Mouse (Mus musculus): Measurements from ENCODE around the gene Gm9936. TPM values are rescaled to one million over a fixed set of nuclear protein-coding genes. Genes with fewer than 3 reads are reported as not detected.
"Not testable (repeated sequence)": the region's sequence is repeated elsewhere in the genome, so short reads cannot be mapped to it uniquely, and the experiment has no call there.

Gene Gm9936
- polyA plus RNA-seq, 1 experiment from 2014 or later, result 0.31 TPM

- Histone ChIP-seq H3K36me3 (no peaks in the 10 kb centered on the region), H3K9ac (replicated peaks) (no peak overlapping the region), H3K9me3 (no peaks in the 10 kb centered on the region), H3K27me3 (peaks cover 8% of the 10 kb centered on the region), H3K27ac (peak overlapping the region; percentile 50; the same call in 1 of the 2 replicates), H3K4me1 (replicated peaks) (peaks cover 15% of the 10 kb centered on the region), H3K4me3 (replicated peaks) (no peak overlapping the region), H3K4me2 (no peak overlapping the region)
- 65% methylated on average over 7 of the region's 7 CpGs for WGBS
- no peak for ATAC-seq (ENCODE audit: insufficient number of reproducible peaks, insufficient read depth, low FRiP score, low TSS enrichment, low read depth)
Observed at GRCm38 (mm10) chr5:114877487-114877886, 19.0 kb upstream of the Gm9936 start.

- H3K9ac ChIP-seq (replicated peaks), result no peak overlapping the region
- 61% methylated on average over 6 of the region's 6 CpGs for WGBS
- no peak overlapping the region for H3K27ac ChIP-seq
- H3K27me3 ChIP-seq, result peaks cover 7% of the 10 kb centered on the region
- no peaks in the 10 kb centered on the region for H3K9me3 ChIP-seq
- H3K4me3 ChIP-seq (replicated peaks), result no peak overlapping the region
- H3K4me1 ChIP-seq (replicated peaks), result peaks cover 15% of the 10 kb centered on the region
- no peaks in the 10 kb centered on the region for H3K36me3 ChIP-seq
- ATAC-seq (ENCODE audit: insufficient number of reproducible peaks, insufficient read depth, low FRiP score, low TSS enrichment, low read depth), result no peak
- no peak overlapping the region for H3K4me2 ChIP-seq
Observed at GRCm38 (mm10) chr5:114876331-114876730, 17.8 kb upstream of the Gm9936 start.

- Histone ChIP-seq H3K9ac (replicated peaks) (no peak overlapping the region), H3K27ac (no peak overlapping the region), H3K27me3 (peaks cover 7% of the 10 kb centered on the region), H3K4me2 (no peak overlapping the region), H3K4me1 (replicated peaks) (peaks cover 15% of the 10 kb centered on the region), H3K4me3 (replicated peaks) (no peak overlapping the region), H3K9me3 (no peaks in the 10 kb centered on the region), H3K36me3 (no peaks in the 10 kb centered on the region)
- no peak for ATAC-seq (ENCODE audit: insufficient number of reproducible peaks, insufficient read depth, low FRiP score, low TSS enrichment, low read depth)
- 64% methylated on average over 6 of the region's 6 CpGs for WGBS
Observed at GRCm38 (mm10) chr5:114875858-114876257, 17.4 kb upstream of the Gm9936 start.

GRCm38 (mm10) chr5:114865279-114865678 lies 6.8 kb upstream of the Gm9936 start:
- no peaks in the 10 kb centered on the region for H3K4me1 ChIP-seq (replicated peaks)
- H3K9me3 ChIP-seq, result peaks cover 16% of the 10 kb centered on the region
- no peak overlapping the region for H3K4me3 ChIP-seq (replicated peaks)
- no peak overlapping the region for H3K9ac ChIP-seq (replicated peaks)
- H3K36me3 ChIP-seq, result no peaks in the 10 kb centered on the region
- no peak for ATAC-seq (ENCODE audit: insufficient number of reproducible peaks, insufficient read depth, low FRiP score, low TSS enrichment, low read depth)
- H3K4me2 ChIP-seq, result no peak overlapping the region
- 88% methylated on average over 12 of the region's 12 CpGs for WGBS
- no peak overlapping the region for H3K27ac ChIP-seq
- peaks cover 1% of the 10 kb centered on the region; the same call in 1 of the 2 replicates for H3K27me3 ChIP-seq

- no peak overlapping the region for H3K4me2 ChIP-seq
- H3K4me3 ChIP-seq (replicated peaks), result no peak overlapping the region
- peaks cover 4% of the 10 kb centered on the region; the same call in 1 of the 2 replicates for H3K27me3 ChIP-seq
- no peak overlapping the region for H3K9ac ChIP-seq (replicated peaks)
- no peak overlapping the region for H3K27ac ChIP-seq
- ATAC-seq (ENCODE audit: insufficient number of reproducible peaks, insufficient read depth, low FRiP score, low TSS enrichment, low read depth), result no peak
- no peaks in the 10 kb centered on the region for H3K4me1 ChIP-seq (replicated peaks)
- peaks cover 16% of the 10 kb centered on the region for H3K9me3 ChIP-seq
- H3K36me3 ChIP-seq, result no peaks in the 10 kb centered on the region
- WGBS, result 77% methylated on average over 7 of the region's 7 CpGs
Observed at GRCm38 (mm10) chr5:114864813-114865212, 6.3 kb upstream of the Gm9936 start.

- H3K27ac ChIP-seq, result no peak overlapping the region
- H3K4me1 ChIP-seq (replicated peaks), result 0 out of 2 replicates have a peak, but pooled peaks cover 2% of the 10 kb centered on the region
- H3K9me3 ChIP-seq, result no peaks in the 10 kb centered on the region
- no peaks in the 10 kb centered on the region for H3K36me3 ChIP-seq
- no peak overlapping the region for H3K4me3 ChIP-seq (replicated peaks)
- H3K9ac ChIP-seq (replicated peaks), result no peak overlapping the region
- H3K27me3 ChIP-seq, result peaks cover 15% of the 10 kb centered on the region; the same call in 1 of the 2 replicates
- 67% methylated on average over 6 of the region's 6 CpGs for WGBS
- no peak overlapping the region for H3K4me2 ChIP-seq
- no peak for ATAC-seq (ENCODE audit: insufficient number of reproducible peaks, insufficient read depth, low FRiP score, low TSS enrichment, low read depth)
Observed at GRCm38 (mm10) chr5:114861730-114862129, 3.2 kb upstream of the Gm9936 start.

GRCm38 (mm10) chr5:114859253-114859652 lies 771 bp upstream of the Gm9936 start:
- Histone ChIP-seq H3K4me2 (peak overlapping the region; percentile 66), H3K4me3 (replicated peaks) (peak overlapping the region; percentile 38), H3K27me3 (peaks cover 21% of the 10 kb centered on the region; the same call in 1 of the 2 replicates), H3K9me3 (no peaks in the 10 kb centered on the region), H3K9ac (replicated peaks) (peak overlapping the region; percentile 53; the same call in 1 of the 2 replicates), H3K36me3 (no peaks in the 10 kb centered on the region), H3K27ac (no peak overlapping the region), H3K4me1 (replicated peaks) (0 out of 2 replicates have a peak, but pooled peaks cover 6% of the 10 kb centered on the region)
- ATAC-seq (ENCODE audit: insufficient number of reproducible peaks, insufficient read depth, low FRiP score, low TSS enrichment, low read depth), result no peak
- 8% methylated on average over 18 of the region's 18 CpGs for WGBS

GRCm38 (mm10) chr5:114853364-114853763 lies 5.1 kb downstream of the Gm9936 start, which contains the start of gene 4930519G04Rik:
4930519G04Rik (plus strand) TSS chr5:114853664.
- not testable (repeated sequence) for H3K27me3 ChIP-seq; H3K9ac ChIP-seq (replicated peaks); H3K9me3 ChIP-seq; ATAC-seq (ENCODE audit: insufficient number of reproducible peaks, insufficient read depth, low FRiP score, low TSS enrichment, low read depth); H3K36me3 ChIP-seq; H3K4me3 ChIP-seq (replicated peaks); H3K4me2 ChIP-seq; H3K4me1 ChIP-seq (replicated peaks); H3K27ac ChIP-seq
- WGBS, result 74% methylated on average over 3 of the region's 5 CpGs

- no peaks in the 10 kb centered on the region for H3K9me3 ChIP-seq
- 84% methylated on average over 20 of the region's 20 CpGs for WGBS
Observed at GRCm38 (mm10) chr5:114851565-114852236, 6.8 kb downstream of the Gm9936 start.

GRCm38 (mm10) chr5:114844371-114844770 lies 14.1 kb downstream of the Gm9936 start:
- ATAC-seq (ENCODE audit: insufficient number of reproducible peaks, insufficient read depth, low FRiP score, low TSS enrichment, low read depth); H3K4me3 ChIP-seq (replicated peaks); H3K27me3 ChIP-seq; H3K9ac ChIP-seq (replicated peaks); H3K36me3 ChIP-seq; H3K9me3 ChIP-seq; H3K4me2 ChIP-seq; H3K27ac ChIP-seq: not testable (repeated sequence)
- peaks cover 16% of the 10 kb centered on the region for H3K4me1 ChIP-seq (replicated peaks)
- WGBS, result 55% methylated on average over 2 of the region's 2 CpGs

More at GRCm38 (mm10) chr5:114851565-114852236, 6.8 kb downstream of the Gm9936 start:
- ATAC-seq (ENCODE audit: insufficient number of reproducible peaks, insufficient read depth, low FRiP score, low TSS enrichment, low read depth), result no peak
- Histone ChIP-seq H3K4me2 (no peak overlapping the region), H3K9ac (replicated peaks) (no peak overlapping the region), H3K36me3 (no peaks in the 10 kb centered on the region), H3K4me1 (replicated peaks) (0 out of 2 replicates have a peak, but pooled peaks cover 5% of the 10 kb centered on the region), H3K27ac (no peak overlapping the region), H3K27me3 (peaks cover 6% of the 10 kb centered on the region; the same call in 1 of the 2 replicates), H3K4me3 (replicated peaks) (no peak overlapping the region)

- no peak overlapping the region for H3K4me2 ChIP-seq
- no peak overlapping the region for H3K9ac ChIP-seq (replicated peaks)
- peak; percentile 38; the same call in 1 of the 2 replicates for ATAC-seq (ENCODE audit: insufficient number of reproducible peaks, insufficient read depth, low FRiP score, low TSS enrichment, low read depth)
- H3K36me3 ChIP-seq, result no peaks in the 10 kb centered on the region
- no peak overlapping the region for H3K27ac ChIP-seq
- H3K4me1 ChIP-seq (replicated peaks), result peaks cover 16% of the 10 kb centered on the region
- H3K9me3 ChIP-seq, result no peaks in the 10 kb centered on the region
- no peaks in the 10 kb centered on the region; the same call in 1 of the 2 replicates for H3K27me3 ChIP-seq
- 62% methylated on average over 5 of the region's 5 CpGs for WGBS
- H3K4me3 ChIP-seq (replicated peaks), result no peak overlapping the region
Observed at GRCm38 (mm10) chr5:114842674-114843073, 15.8 kb downstream of the Gm9936 start.
